Mouse (Mus musculus): Measurements from ENCODE around the gene Baiap3.
"Not testable (repeated sequence)": the region's sequence is repeated elsewhere in the genome, so short reads cannot be mapped to it uniquely, and the experiment has no call there.

Baiap3 gene

DNA sequence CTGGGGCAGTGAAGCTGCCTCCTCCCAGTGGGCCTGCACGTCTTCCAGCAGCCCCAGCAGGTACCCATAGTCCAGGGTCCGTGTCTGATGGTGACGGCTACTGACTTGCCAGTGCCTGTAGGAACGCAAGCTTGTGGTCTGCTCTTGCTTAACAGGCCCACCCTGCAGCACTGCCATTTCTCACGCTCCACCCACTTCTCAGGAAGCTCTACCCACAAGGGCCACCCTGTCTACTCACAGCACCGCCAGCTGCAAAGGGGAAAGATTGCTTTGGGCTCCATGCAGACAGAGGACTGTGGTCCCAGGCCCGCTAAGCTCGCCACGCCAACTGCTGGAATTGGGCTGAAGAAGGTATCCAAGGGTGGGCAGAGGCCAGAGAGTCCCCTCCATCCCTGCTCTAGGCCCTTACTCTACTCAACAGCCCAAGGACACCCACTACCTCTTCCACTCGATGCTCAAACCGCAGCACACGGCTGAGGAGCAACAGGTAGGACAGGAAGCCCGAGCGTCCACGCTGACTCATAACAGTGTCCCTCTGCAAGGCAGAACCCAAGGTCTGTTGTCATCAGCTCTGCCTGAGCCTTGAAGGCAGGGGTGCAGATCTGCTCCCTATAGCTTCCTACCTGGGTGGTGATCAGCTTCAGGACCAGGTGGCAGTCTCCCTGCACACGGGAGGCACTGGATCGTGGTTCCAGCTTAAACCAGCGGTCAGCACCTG lies 8.0 kb downstream of the Baiap3 start:
- DNase-seq (ENCODE audit: extremely low read depth, low read depth), result no peak

DNA sequence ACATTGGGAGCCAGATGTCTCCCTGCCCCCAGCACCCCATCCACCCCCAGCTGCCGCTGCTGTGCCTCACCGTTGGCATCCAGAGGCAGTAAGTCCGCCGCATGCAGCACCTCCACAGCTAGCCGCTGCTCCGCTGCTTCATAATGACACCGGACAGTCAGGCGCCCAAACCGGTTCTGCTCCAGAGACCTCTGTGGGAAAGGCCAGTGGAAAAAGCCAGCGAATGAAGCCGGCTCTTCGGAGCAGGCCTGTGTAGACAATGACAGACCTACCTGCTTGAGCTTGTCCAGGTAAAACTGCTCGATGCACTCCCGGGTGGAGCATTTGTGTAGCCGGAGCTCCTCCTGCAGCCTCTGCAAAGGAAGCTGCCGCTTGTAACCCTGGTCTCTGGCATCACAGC lies 11.9 kb downstream of the Baiap3 start:
- DNase-seq (ENCODE audit: extremely low read depth, low read depth), result no peak

GRCm38 (mm10) chr17:25243131-25243780 lies 12.9 kb downstream of the Baiap3 start:
- no peak for DNase-seq (ENCODE audit: extremely low read depth, low read depth)

- peak; percentile 85 for DNase-seq (ENCODE audit: extremely low read depth, low read depth)
Observed at GRCm38 (mm10) chr17:25239695-25240636, 16.2 kb downstream of the Baiap3 start, which contains the start of the genes Gnptg and Tsr3. Gene Gnptg, minus strand, starts transcription at chr17:25240124. Gene Tsr3, plus strand, starts transcription at chr17:25240170.

- DNase-seq (ENCODE audit: extremely low read depth, low read depth), result no peak
Observed at GRCm38 (mm10) chr17:25235635-25236034, 20.5 kb downstream of the Baiap3 start.

- DNase-seq (ENCODE audit: extremely low read depth, low read depth), result not testable (repeated sequence)
Observed at GRCm38 (mm10) chr17:25231621-25232020, 24.5 kb downstream of the Baiap3 start.

DNA sequence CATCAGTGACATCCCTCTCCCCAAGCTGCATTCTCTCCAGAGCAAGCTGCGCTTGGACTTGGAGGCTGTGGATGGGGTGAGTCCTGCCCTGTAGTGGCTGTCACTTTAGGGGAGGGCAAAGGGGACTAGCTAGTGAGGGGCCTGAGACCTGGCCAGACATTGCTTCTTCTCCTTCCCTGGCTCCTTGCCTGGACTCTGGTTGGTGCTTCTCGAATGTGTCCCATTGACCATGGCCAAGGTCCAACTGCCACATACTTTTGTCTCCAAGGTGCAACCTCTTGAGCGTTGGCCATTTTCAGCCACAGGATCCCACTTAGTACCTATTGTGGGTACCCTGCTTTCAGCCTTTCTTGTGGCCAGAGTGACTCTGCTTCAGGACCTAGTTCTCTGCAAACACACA lies 25.5 kb downstream of the Baiap3 start:
- DNase-seq (ENCODE audit: extremely low read depth, low read depth), result no peak

- DNase-seq (ENCODE audit: extremely low read depth, low read depth), result not testable (repeated sequence)
Observed at GRCm38 (mm10) chr17:25230014-25230655, 26.0 kb downstream of the Baiap3 start.

DNA sequence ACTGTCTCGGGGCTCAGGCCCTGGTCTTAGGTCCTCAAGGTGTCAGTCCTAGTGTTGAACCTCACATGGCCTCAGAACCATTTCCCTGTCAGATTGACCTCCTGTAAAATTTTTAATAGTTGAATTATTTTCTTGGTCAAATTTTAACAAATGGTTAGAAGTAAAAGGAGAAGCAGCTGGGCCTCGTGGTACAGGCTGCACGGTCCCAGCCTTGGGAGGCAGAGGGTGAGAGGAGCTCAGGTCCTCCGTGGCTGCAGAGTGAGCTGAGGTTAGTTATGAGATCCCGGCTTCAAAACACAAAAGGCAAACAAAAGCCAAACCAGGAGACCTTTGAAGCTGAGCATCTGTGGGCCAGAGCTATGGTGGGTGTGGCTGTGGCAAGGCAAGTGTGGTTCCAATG lies 28.2 kb downstream of the Baiap3 start:
- DNase-seq (ENCODE audit: extremely low read depth, low read depth), result no peak

- DNase-seq (ENCODE audit: extremely low read depth, low read depth), result peak; percentile 92
Observed at GRCm38 (mm10) chr17:25225659-25226058, 30.5 kb downstream of the Baiap3 start.

- DNase-seq (ENCODE audit: extremely low read depth, low read depth), result no peak
Observed at GRCm38 (mm10) chr17:25224586-25225222, 31.5 kb downstream of the Baiap3 start.

DNA sequence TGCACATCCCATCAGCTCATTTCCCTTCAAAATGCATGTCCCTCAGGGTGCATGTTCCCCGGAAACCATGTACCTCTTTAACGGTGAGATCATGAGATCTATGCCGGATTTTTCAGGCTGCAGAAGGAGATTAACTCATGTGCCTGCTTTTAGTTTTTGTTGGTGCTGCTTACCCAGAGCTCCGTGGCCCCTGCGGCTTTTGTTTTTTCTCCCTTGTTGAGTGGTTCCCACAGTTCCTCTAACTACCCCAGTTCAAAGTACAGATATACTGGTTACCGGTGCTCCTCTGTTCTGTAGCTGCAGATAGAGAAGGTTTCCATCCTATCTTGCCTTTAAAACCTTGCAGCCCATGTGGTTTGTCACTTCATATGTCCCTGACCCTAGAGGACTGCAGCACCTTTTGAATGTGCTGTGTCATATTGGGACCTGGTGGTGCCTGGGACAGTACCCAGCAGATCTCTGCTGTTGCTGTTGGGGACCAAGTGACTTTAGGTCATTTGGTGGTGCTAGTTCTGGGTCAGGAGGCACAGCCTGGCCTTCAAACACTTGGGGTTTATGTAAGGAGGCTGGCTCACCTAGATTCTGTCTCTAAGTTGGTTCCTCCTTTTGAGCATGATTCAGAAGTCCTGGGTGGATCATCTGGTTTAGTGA lies 33.1 kb downstream of the Baiap3 start:
- DNase-seq (ENCODE audit: extremely low read depth, low read depth), result peak; percentile 78

- not testable (repeated sequence) for DNase-seq (ENCODE audit: extremely low read depth, low read depth)
Observed at GRCm38 (mm10) chr17:25222504-25222940, 33.6 kb downstream of the Baiap3 start.

GRCm38 (mm10) chr17:25221821-25222503 lies 34.2 kb downstream of the Baiap3 start:
- no peak for DNase-seq (ENCODE audit: extremely low read depth, low read depth)

DNA sequence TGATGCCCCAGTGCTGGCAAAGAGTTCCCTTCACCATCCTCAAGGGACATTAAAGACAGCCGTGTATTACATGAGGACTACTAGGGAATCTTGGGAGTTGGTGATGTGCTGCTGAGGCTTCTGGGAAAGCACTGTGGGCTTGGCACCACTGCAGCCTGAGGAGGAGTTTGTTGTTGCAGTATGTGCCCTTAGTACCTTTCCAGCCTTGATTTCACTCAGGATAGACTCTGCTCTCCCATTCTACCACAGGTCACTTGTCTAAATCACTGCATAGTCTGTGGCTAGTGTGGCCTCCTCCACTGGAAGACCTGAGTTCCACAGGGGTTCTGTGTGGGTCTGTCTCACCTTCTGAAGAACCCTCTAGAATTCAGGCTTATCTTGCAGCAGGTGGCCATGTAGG lies 35.4 kb downstream of the Baiap3 start:
- no peak for DNase-seq (ENCODE audit: extremely low read depth, low read depth)

- DNase-seq (ENCODE audit: extremely low read depth, low read depth), result no peak
Observed at GRCm38 (mm10) chr17:25219492-25220295, 36.5 kb downstream of the Baiap3 start.

- no peak for DNase-seq (ENCODE audit: extremely low read depth, low read depth)
Observed at GRCm38 (mm10) chr17:25218967-25219366, 37.2 kb downstream of the Baiap3 start.

GRCm38 (mm10) chr17:25215431-25215830 lies 40.7 kb downstream of the Baiap3 start:
- no peak for DNase-seq (ENCODE audit: extremely low read depth, low read depth)

GRCm38 (mm10) chr17:25211705-25212104 lies 44.5 kb downstream of the Baiap3 start:
- DNase-seq (ENCODE audit: extremely low read depth, low read depth), result no peak
